Mouse (Mus musculus): ENCODE measurements around the gene Fgf11. TPM values are rescaled to one million over a fixed set of nuclear protein-coding genes. Genes with fewer than 3 reads are reported as not detected.
A peak's percentile ranks its signal among the peaks of the same experiment; 100 is the strongest.

Fgf11 gene
- total RNA-seq, 2 experiments from 2014 or later: 10.1 to 13.8 TPM

DNA sequence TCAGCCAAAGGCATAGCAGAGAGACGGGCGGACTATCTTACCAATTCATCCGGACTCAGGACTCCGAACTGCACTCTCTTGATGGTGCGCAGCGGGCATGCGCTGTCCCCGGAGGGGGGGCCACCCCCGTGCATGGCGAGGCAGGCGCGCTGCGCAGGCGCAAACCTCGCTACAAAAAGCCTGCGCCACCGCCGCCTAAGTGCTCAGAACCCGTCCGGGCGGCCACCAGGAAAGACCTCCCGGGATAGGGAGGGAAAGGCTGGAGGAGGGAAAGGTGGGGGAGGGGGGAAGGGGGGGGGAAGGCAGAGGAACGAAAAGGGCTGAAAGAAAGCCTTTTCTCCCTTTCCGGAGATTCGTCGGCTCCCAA is 43.6 kb downstream of the Fgf11 start:
- DNase-seq (ENCODE audit: low spot score in 2 of 2): peak; percentile 98

DNA sequence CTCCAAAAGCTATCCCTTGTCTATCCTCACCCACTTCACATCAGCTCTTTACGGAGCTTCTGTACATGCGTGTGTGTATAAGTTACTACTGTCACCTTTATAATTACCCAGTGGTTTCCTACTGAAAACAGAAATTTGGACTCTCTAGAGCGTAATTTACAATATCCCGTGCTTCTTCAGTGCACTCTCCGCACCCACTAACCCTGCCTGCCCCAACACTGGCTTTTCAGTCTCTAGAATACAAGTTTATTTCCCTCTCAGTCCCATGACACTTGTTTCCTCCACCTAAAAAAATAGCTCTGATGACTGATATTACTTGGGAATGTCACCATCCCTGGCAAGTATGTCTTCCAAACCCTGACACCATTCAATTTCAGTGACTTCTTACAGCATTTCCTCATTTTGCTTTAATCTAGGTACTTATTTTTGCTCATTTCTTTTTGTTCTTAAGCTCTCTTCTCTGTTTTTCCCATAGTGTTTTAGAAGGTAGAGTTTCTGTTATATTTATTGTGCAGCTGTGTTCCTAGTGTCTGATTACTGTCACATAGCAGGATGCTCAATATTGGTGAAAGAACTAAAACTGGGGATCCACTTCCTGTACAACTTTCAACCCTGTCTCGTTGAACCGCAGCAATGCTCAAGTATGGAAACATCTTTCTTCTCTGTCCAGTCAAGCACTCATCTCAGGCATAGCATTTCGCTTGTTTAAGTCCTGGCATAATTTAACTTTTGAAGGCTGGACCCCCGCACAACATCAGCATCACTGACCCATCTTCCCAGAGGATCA is 44.2 kb downstream of the Fgf11 start:
- no peak for DNase-seq (ENCODE audit: low spot score in 2 of 2)

DNA sequence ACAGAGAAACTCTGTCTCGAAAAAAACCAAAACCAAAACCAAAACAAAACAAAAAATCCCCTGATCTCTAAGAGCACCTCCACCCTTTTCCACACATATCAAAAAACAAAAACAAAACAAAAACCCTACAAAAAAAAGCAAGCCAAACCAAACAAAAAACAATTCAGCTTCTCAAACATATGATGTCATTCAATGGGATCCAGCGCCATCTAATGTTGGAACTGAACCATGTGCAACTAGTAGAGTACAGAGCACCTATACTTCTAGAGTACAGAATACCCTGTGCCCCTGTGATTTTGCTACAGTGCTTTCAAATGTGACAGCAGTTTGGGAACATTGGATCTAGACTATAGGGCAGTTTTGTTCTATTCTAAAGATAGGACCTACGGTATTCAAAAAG is 47.0 kb downstream of the Fgf11 start:
- DNase-seq (ENCODE audit: low spot score in 2 of 2): peak in 1 of 2 experiments; percentile 37

DNA sequence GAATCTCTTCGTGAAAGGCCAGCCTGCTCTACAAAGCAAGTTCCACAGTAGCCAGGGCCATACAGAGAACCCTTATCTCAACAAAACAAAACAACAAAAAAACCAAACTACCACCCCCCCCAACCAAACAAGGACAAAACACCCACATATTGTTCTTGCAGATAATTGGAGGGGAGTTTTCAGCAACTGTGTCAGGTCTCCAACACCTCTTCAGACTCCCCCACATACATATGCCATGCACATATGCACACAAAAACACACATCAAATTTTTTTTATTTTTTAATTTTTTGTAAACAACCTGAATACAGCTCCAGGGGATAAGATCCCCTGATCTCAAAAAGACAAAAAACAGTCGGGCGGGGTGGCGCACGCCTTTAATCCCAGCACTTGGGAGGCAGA is 47.4 kb downstream of the Fgf11 start:
- DNase-seq (ENCODE audit: low spot score in 2 of 2): no peak

DNA sequence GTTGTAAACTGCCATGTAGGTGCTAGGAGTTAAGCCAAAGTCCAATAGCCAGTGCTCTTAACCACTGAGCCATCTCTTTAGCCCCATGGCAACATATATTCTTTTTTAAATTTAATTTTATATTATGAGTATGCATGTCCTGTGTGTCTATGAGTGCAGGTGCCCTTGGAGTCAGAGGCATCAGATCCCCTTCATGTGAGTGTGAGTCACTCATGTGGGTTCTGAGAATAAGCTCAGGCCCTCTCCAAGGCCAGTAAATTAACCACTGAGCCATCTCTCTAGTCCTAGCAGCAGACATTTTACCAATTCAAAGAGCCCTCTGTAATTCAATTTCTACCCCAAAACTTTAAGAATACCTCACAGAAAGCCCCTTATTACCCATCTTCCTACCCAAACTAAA is 49.0 kb downstream of the Fgf11 start:
- DNase-seq (ENCODE audit: low spot score in 2 of 2): no peak

DNA sequence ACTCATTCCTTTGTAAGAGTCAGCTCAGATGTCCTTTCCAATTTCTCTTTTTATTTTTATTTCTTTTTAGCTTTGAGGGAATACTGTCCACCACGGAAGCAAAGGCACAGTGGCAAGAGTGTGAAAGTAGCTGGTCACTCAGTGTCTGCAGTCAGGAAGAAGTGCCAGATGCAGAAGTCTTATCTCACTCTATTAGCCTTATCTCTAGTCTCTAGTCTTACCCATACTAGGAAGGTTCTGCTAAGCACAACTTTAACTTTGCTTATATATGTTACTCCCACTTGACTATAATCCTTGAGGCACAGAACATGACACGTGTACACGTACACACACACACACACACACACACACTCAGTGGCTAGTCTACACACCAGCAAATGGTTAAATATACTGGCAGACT is 50.0 kb downstream of the Fgf11 start:
- DNase-seq (ENCODE audit: low spot score in 2 of 2): no peak

Other genes starting within 250 kb of the Fgf11 start
- 1 to 10 TPM; 1.9 to 2.7 TPM for gene Efnb3, start 241.7 kb downstream of the Fgf11 start, total RNA-seq (2021)
- 1 to 10 TPM; 6.8 to 7.9 TPM for gene Wrap53, start 221.6 kb downstream of the Fgf11 start, total RNA-seq (2021)
- 10 to 100 TPM; 51.1 to 51.9 TPM for gene Trp53, start 221.5 kb downstream of the Fgf11 start, total RNA-seq (2021)
- gene Atp1b2, start 195.9 kb downstream of the Fgf11 start, total RNA-seq (2021): 100 to 1,000 TPM; 227 to 249 TPM
- not detected for gene Shbg, start 184.0 kb downstream of the Fgf11 start, total RNA-seq (2021)
- gene Sat2, start 179.8 kb downstream of the Fgf11 start, total RNA-seq (2021): 1 to 10 TPM; 7.8 to 8.8 TPM
- gene Fxr2, start 168.9 kb downstream of the Fgf11 start, total RNA-seq (2021): 10 to 100 TPM; 90.3 to 94.0 TPM
- gene Sox15, start 146.5 kb downstream of the Fgf11 start, total RNA-seq (2021): not detected
- gene Mpdu1, start 139.2 kb downstream of the Fgf11 start, total RNA-seq (2021): 10 to 100 TPM; 31.6 to 33.0 TPM
- gene Cd68, start 135.7 kb downstream of the Fgf11 start, total RNA-seq (2021): 10 to 100 TPM; 13.1 to 14.0 TPM
- gene Eif4a1, start 129.4 kb downstream of the Fgf11 start, total RNA-seq (2021): 100 to 1,000 TPM; 295 to 317 TPM
- gene Senp3, start 119.8 kb downstream of the Fgf11 start, total RNA-seq (2021): 10 to 100 TPM; 43.5 to 45.9 TPM
- gene Tnfsf13, start 116.1 kb downstream of the Fgf11 start, total RNA-seq (2021): 1 to 10 TPM; 1.0 to 2.9 TPM
- gene Tnfsf12, start 106.0 kb downstream of the Fgf11 start, total RNA-seq (2021): 10 to 100 TPM; 22.3 to 22.9 TPM
- gene Tnfsfm13, start 105.8 kb downstream of the Fgf11 start, total RNA-seq (2021): 1 to 10 TPM; 4.3 to 4.6 TPM
- 10 to 100 TPM; 66.4 to 72.2 TPM for gene Polr2a, start 43.2 kb downstream of the Fgf11 start, total RNA-seq (2021)
- under 1 TPM in 1 of 2 experiments, not detected in 1; 0.25 TPM for gene Slc35g3, start 39.9 kb downstream of the Fgf11 start, total RNA-seq (2021)
- 10 to 100 TPM; 26.7 to 30.5 TPM for gene Zbtb4, start 35.9 kb downstream of the Fgf11 start, total RNA-seq (2021)
- 100 to 1,000 TPM in 1 of 2 experiments, 10 to 100 TPM in 1; 95.1 to 110 TPM for gene Chrnb1, start 5.9 kb downstream of the Fgf11 start, total RNA-seq (2021)
- not detected for gene Tmem102, start 3.8 kb upstream of the Fgf11 start, total RNA-seq (2021)
- gene Gm39566, start 13.4 kb upstream of the Fgf11 start, total RNA-seq (2021): not detected
- gene Spem2, start 16.6 kb upstream of the Fgf11 start, total RNA-seq (2021): not detected
- gene Spem1, start 20.3 kb upstream of the Fgf11 start, total RNA-seq (2021): under 1 TPM in 1 of 2 experiments, not detected in 1; 0.34 TPM
- gene Nlgn2, start 35.9 kb upstream of the Fgf11 start, total RNA-seq (2021): 10 to 100 TPM; 22.3 to 23.2 TPM
- 100 to 1,000 TPM in 1 of 2 experiments, 10 to 100 TPM in 1; 97.5 to 141 TPM for gene Tmem256, start 36.7 kb upstream of the Fgf11 start, total RNA-seq (2021)
- gene Plscr3, start 44.5 kb upstream of the Fgf11 start, total RNA-seq (2021): 10 to 100 TPM; 39.3 to 41.4 TPM
- under 1 TPM in 1 of 2 experiments, not detected in 1; 0.13 TPM for gene Tnk1, start 56.9 kb upstream of the Fgf11 start, total RNA-seq (2021)
- not detected for gene Tmem95, start 76.2 kb upstream of the Fgf11 start, total RNA-seq (2021)
- 1 to 10 TPM; 3.5 to 4.7 TPM for gene Kctd11, start 79.5 kb upstream of the Fgf11 start, total RNA-seq (2021)
- gene Acap1, start 93.7 kb upstream of the Fgf11 start, total RNA-seq (2021): 1 to 10 TPM in 1 of 2 experiments, under 1 TPM in 1; 0.65 to 1.1 TPM
- 1 to 10 TPM; 3.2 to 4.1 TPM for gene 2810408A11Rik, start 99.1 kb upstream of the Fgf11 start, total RNA-seq (2021)
- 10 to 100 TPM; 32.3 to 36.9 TPM for gene Neurl4, start 99.2 kb upstream of the Fgf11 start, total RNA-seq (2021)
- 10 to 100 TPM; 35.9 to 44.5 TPM for gene Gps2, start 112.0 kb upstream of the Fgf11 start, total RNA-seq (2021)
- 100 to 1,000 TPM; 565 to 571 TPM for gene Eif5a, start 120.1 kb upstream of the Fgf11 start, total RNA-seq (2021)
- 1 to 10 TPM; 5.1 to 6.4 TPM for gene Ybx2, start 133.9 kb upstream of the Fgf11 start, total RNA-seq (2021)
- gene Slc2a4, start 146.3 kb upstream of the Fgf11 start, total RNA-seq (2021): 100 to 1,000 TPM; 111 to 142 TPM
- under 1 TPM in 1 of 2 experiments, not detected in 1; 0.34 TPM for gene Cldn7, start 162.9 kb upstream of the Fgf11 start, total RNA-seq (2021)
- 100 to 1,000 TPM; 204 to 229 TPM for gene Ctdnep1, start 179.3 kb upstream of the Fgf11 start, total RNA-seq (2021)
- 10 to 100 TPM; 61.9 to 63.7 TPM for gene Elp5, start 180.7 kb upstream of the Fgf11 start, total RNA-seq (2021)
- gene Gabarap, start 189.3 kb upstream of the Fgf11 start, total RNA-seq (2021): 100 to 1,000 TPM; 234 to 246 TPM
- 10 to 100 TPM; 31.5 to 34.7 TPM for gene Phf23, start 193.9 kb upstream of the Fgf11 start, total RNA-seq (2021)
- 10 to 100 TPM; 19.1 to 22.8 TPM for gene Dvl2, start 198.7 kb upstream of the Fgf11 start, total RNA-seq (2021)
- 100 to 1,000 TPM; 233 to 241 TPM for gene Acadvl, start 213.6 kb upstream of the Fgf11 start, total RNA-seq (2021)
- gene Dlg4, start 215.1 kb upstream of the Fgf11 start, total RNA-seq (2021): 10 to 100 TPM; 23.9 to 33.8 TPM